Comparison of ENCODE assay signal across 8 mouse cellular contexts in genomic region chr3:129612311-129613097, GRCm38 (mm10).
A peak's percentile ranks its signal among the peaks of the same experiment; 100 is the strongest.
DNase-seq lines count a peak whose midpoint lies in the region; ATAC-seq and TF ChIP-seq lines count a peak whose summit lies in the region.

No protein-coding gene starts in this region.

- H3K36me3 ChIP-seq in heart, postnatal 0 days (replicated peaks; ENCODE audit: control insufficient read depth, insufficient read depth, low read length): no peaks in the 10 kb centered on the region
- peaks cover 2% of the 10 kb centered on the region; the same call in 1 of the 2 replicates for H3K36me3 ChIP-seq in heart, embryonic 11.5 days (ENCODE audit: control insufficient read depth, insufficient read depth, low read length)
- H3K36me3 ChIP-seq in neural tube, embryonic 15.5 days: no peaks in the 10 kb centered on the region; the same call in 1 of the 2 replicates

- H3K4me1 ChIP-seq in heart, postnatal 0 days (ENCODE audit: control insufficient read depth, insufficient read depth): peaks cover 10% of the 10 kb centered on the region
- peaks cover 3% of the 10 kb centered on the region; the same call in 1 of the 2 replicates for H3K4me1 ChIP-seq in heart, embryonic 11.5 days (ENCODE audit: control insufficient read depth, insufficient read depth, low read length)
- H3K4me1 ChIP-seq in neural tube, embryonic 15.5 days: peaks cover 5% of the 10 kb centered on the region

- no peak for DNase-seq in heart, postnatal 0 days (ENCODE audit: low spot score)
- DNase-seq in 416B (ENCODE audit: low read depth): peak; percentile 85
- peak; percentile 22 for DNase-seq in MN1 (ENCODE audit: low spot score)
- peak; percentile 33 to 49 for DNase-seq in layer of hippocampus, postnatal 10 days (ENCODE audit: low spot score in 2 of 2)
- no peak for DNase-seq in adrenal gland, postnatal 10 days
- DNase-seq in thymus, postnatal 36 days: no peak

- peaks cover 15% of the 10 kb centered on the region; the same call in 1 of the 2 replicates for H3K27me3 ChIP-seq in heart, postnatal 0 days (ENCODE audit: control insufficient read depth, insufficient read depth, low read length)
- no peaks in the 10 kb centered on the region for H3K27me3 ChIP-seq in heart, embryonic 11.5 days (ENCODE audit: control insufficient read depth, insufficient read depth, low read length)
- H3K27me3 ChIP-seq in neural tube, embryonic 15.5 days (replicated peaks): no peaks in the 10 kb centered on the region

- no peaks in the 10 kb centered on the region for H3K9me3 ChIP-seq in heart, postnatal 0 days (replicated peaks; ENCODE audit: control insufficient read depth, low read length)
- H3K9me3 ChIP-seq in heart, embryonic 11.5 days (replicated peaks; ENCODE audit: control insufficient read depth, low read length): no peaks in the 10 kb centered on the region
- no peaks in the 10 kb centered on the region for H3K9me3 ChIP-seq in neural tube, embryonic 15.5 days (replicated peaks)

- H3K4me3 ChIP-seq in heart, postnatal 0 days (ENCODE audit: low read depth, low read length): peak overlapping the region; percentile 18; the same call in 1 of the 2 replicates
- H3K4me3 ChIP-seq in heart, embryonic 11.5 days (ENCODE audit: low read depth, low read length): no peak overlapping the region
- H3K4me3 ChIP-seq in neural tube, embryonic 15.5 days (replicated peaks): 0 out of 2 replicates have a peak overlapping the region, but pooled peaks have one; percentile 10

- peak overlapping the region; percentile 45; the same call in 1 of the 2 replicates for H3K4me2 ChIP-seq in heart, postnatal 0 days (ENCODE audit: low read depth, low read length)
- H3K4me2 ChIP-seq in heart, embryonic 11.5 days: no peak overlapping the region
- H3K4me2 ChIP-seq in neural tube, embryonic 15.5 days: peak overlapping the region; percentile 30

- no peak for TF ChIP-seq CTCF in heart, postnatal 0 days (IDR thresholded peaks at IDR 0.05; ENCODE audit: low read depth)

- WGBS in heart, postnatal 0 days: 65% methylated on average over 25 of the region's 25 CpGs
- 86% methylated on average over 25 of the region's 25 CpGs for WGBS in heart, embryonic 11.5 days (ENCODE audit: insufficient replicate concordance)
- WGBS in neural tube, embryonic 15.5 days: 71% methylated on average over 25 of the region's 25 CpGs

- no peak for TF ChIP-seq EP300 in heart, postnatal 0 days (IDR thresholded peaks at IDR 0.05; ENCODE audit: low read depth)

- ATAC-seq in heart, postnatal 0 days (ENCODE audit: insufficient read depth, low read depth): no peak
- no peak for ATAC-seq in heart, embryonic 11.5 days (replicated peaks; ENCODE audit: insufficient number of reproducible peaks, low FRiP score, low TSS enrichment)
- peak; percentile 49; the same call in 1 of the 2 replicates for ATAC-seq in neural tube, embryonic 15.5 days (ENCODE audit: low FRiP score)

- no peak overlapping the region for H3K27ac ChIP-seq in heart, postnatal 0 days (ENCODE audit: low read depth)
- no peak overlapping the region for H3K27ac ChIP-seq in heart, embryonic 11.5 days (ENCODE audit: low read depth, low read length)
- H3K27ac ChIP-seq in neural tube, embryonic 15.5 days (replicated peaks): no peak overlapping the region

- H3K9ac ChIP-seq in heart, postnatal 0 days (replicated peaks; ENCODE audit: low read depth, low read length): no peak overlapping the region; the same call in 1 of the 2 replicates
- H3K9ac ChIP-seq in heart, embryonic 11.5 days (ENCODE audit: low read depth, low read length): no peak overlapping the region
- H3K9ac ChIP-seq in neural tube, embryonic 15.5 days (replicated peaks): no peak overlapping the region

Comparison
In these comparisons a context has a peak if more than half of its experiments do, and no peak if none do; other contexts are left out.
1. DNase-seq: peak in 416B (single experiment), MN1 (single experiment) and layer of hippocampus, postnatal 10 days (2 of 2); none in heart, postnatal 0 days (single experiment), adrenal gland, postnatal 10 days (single experiment) and thymus, postnatal 36 days (0 of 2).